Mouse (Mus musculus) Muller cell, postnatal 12 days (primary cell): ENCODE data around the gene Sdk2.

Source experiments
- DNase-seq: peaks from one replicate; pipeline ENCODE4 v3.0.0-alpha.2; 2015; ENCODE audit errors: inconsistent ontology term

Gene Sdk2

DNA sequence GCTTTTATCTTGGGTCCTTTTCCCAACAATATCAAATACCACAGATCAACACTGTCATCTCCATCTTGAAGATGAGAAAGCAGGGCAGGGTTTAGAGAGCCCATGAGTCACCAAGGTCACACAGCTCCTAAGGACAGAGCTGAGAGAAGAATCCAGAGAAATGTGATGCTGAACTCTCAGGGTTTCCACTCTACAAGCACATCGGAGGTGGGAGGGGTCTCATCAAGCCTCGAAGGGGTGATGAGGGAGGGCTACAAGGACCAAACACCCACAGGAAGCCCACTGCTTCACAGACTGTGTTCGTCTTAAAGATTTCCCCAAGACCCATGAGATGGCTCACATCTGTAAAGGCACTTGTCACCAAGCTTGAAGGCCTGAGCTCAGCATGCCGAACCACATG, 320.9 kb downstream of the Sdk2 start:
- DNase-seq = no peak

- no peak for DNase-seq
Measured at GRCm38 (mm10) chr11:113742998-113743397, 323.8 kb downstream of the Sdk2 start.

GRCm38 (mm10) chr11:113740100-113740499, 326.7 kb downstream of the Sdk2 start:
- DNase-seq = peak; percentile 27

GRCm38 (mm10) chr11:113739213-113739612, 327.6 kb downstream of the Sdk2 start:
- peak; percentile 28 for DNase-seq

- no peak for DNase-seq
Measured at GRCm38 (mm10) chr11:113737912-113738311, 328.9 kb downstream of the Sdk2 start.

DNA sequence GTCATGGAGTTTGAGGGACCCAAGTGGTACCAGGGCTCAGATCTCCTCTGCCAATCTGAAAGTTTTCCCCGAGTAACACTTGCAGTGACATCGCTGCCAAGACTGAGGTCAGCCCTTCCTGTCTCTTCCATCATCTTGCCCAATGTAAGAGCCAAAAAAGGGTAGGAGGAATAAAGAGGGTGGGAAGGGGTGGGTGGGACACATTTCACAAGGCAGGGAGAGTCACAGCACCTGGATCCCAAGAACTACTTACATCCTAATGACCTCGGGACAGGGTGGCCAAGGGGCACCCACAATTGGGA, 329.3 kb downstream of the Sdk2 start:
- DNase-seq = peak; percentile 23

DNA sequence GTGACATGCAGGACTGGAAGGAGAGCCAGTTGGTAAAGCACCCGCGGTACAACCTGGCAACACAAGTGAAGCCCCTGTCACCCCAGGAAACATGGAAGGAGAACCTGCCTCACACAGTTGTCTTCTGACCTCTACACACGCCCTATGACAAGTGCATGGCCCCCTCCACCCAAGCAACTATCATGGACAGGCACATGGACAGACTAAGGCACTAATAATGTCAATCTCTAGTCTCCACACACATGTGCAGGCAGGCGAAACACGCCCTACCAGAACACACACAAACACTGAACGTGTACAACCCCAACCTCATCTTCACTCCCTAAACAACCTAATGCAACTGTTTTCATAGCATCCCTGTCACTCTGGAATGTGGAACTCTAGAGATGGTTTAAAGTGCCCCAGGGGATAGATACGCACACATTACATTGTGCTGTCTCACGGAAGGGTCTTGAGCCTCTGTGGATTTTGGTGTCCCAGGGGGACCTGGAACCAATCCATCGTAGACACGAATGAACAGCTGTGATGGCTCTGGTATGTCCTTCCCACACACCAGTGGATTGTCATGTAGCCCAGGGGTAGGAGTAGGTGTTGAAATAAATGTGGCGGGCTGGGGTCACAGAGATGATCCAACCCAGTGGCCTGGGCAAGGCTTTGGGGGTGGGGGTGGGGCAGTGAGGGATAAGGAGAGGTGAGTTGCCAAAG, 329.8 kb downstream of the Sdk2 start:
- DNase-seq = peak; percentile 57

GRCm38 (mm10) chr11:113735151-113735550, 331.7 kb downstream of the Sdk2 start:
- peak; percentile 34 for DNase-seq

DNA sequence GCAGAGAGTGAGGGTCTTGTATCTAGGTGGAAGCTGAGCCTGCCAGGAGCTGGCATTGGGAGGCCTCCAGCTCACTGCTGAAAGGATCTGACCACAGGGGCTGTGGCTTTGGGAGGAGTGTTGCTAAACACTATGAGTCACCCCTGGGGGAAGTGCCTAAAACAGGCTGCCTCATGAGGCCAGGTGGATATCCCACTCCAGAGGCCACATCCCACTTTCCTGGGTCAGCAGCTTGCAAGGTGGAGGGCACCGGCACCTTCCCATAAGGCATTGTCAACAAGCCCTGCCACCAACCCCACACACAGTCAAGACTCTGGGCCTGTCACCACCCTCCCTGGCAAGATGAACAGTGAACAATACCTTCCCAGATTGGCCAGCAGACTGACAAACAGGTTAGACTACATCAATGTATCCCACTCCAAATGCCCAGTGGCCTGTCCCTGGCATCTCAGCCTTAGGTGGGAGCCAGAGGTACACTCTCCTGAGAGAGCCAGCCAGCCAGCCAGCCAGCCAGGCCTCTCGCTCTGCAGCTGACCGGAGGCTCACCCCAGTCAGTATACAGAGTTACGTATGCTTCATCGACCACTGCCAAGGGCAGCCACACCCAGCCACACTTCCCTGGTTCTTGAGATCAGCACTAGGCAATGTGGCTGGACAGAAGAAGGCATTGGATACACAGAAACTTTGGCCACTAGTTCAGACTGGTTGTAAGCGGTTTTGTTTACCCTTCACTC, 333.0 kb downstream of the Sdk2 start:
- DNase-seq = peak; percentile 82

GRCm38 (mm10) chr11:113731945-113732612, 334.8 kb downstream of the Sdk2 start:
- DNase-seq = peak; percentile 43

DNA sequence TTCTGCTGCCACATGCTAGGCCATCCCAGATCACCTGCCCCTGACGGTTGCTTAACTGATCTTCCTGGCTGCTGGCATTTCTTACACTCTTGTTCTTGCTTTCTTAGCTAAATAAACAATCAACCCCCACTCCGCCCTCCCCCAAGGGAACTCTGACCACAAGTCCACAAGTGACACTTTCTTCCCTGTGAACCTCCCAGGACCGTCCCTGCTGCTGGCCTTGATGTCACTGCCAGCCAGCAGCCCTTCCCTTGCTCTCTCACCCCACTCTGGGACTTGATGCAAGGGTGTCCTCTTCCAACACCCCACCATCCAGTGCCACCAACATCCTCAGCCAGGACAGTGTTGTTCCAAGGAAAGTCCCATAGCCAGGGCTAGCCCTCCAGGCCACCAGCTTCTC, 336.0 kb downstream of the Sdk2 start:
- DNase-seq = peak; percentile 30

DNA sequence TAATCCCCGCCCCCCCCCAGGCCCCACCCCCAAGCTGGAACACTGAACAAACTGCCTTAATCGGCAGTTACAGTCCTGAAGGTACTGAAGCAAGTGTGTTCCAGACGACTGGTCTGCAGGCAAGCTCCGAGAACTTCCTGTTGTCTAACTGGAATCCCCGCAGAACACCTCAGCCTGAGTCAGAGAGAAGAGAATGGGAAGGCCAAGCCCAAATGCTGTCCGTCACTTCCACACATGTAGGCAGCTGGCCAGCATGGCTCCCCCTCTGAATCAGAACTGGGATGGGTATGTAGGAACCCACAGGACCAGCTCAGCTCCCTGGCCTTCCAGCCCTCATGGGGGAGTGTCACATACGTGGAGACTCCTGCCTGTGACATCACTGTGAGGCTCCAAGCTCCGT, 336.9 kb downstream of the Sdk2 start:
- peak; percentile 94 for DNase-seq

GRCm38 (mm10) chr11:113729239-113729638, 337.6 kb downstream of the Sdk2 start:
- DNase-seq = peak; percentile 26

GRCm38 (mm10) chr11:113727992-113728391, 338.9 kb downstream of the Sdk2 start:
- DNase-seq = no peak

GRCm38 (mm10) chr11:113726994-113727888, 339.6 kb downstream of the Sdk2 start:
- peak; percentile 60 for DNase-seq
